Mouse (Mus musculus): ENCODE data around the gene Lrrc75a. TPM values are rescaled to one million over a fixed set of nuclear protein-coding genes. Genes with fewer than 3 reads are reported as not detected.

The Lrrc75a gene
- 11.1 and 11.3 TPM in 2 replicates for polyA plus RNA-seq (2015; fragmentation: Nextera tagmentation; extraction: Ambion mirVana)

- Histone ChIP-seq H3K36me3 (no peaks in the 10 kb centered on the region), H3K4me1 (peaks cover 51% of the 10 kb centered on the region), H3K27ac (replicated peaks) (peak within 1 kb of the TSS; percentile 66), H3K9ac (replicated peaks) (peak within 1 kb of the TSS; percentile 65), H3K9me3 (no peaks in the 10 kb centered on the region), H3K4me2 (replicated peaks) (peak within 1 kb of the TSS; percentile 91), H3K4me3 (peak within 1 kb of the TSS; percentile 82), H3K27me3 (no peaks in the 10 kb centered on the region)
- peak; percentile 48 for ATAC-seq (replicated peaks)
- under 1% methylated on average over 58 of the region's 86 CpGs for WGBS
Observed at GRCm38 (mm10) chr11:62647661-62648590, at the start of gene Lrrc75a. TSS of gene Lrrc75a (minus strand) at chr11:62648523.

- no peaks in the 10 kb centered on the region for H3K27me3 ChIP-seq
- no peak overlapping the region for H3K27ac ChIP-seq (replicated peaks)
- H3K9ac ChIP-seq (replicated peaks), result no peak overlapping the region
- no peaks in the 10 kb centered on the region for H3K36me3 ChIP-seq
- WGBS, result 93% methylated on average over 8 of the region's 8 CpGs
- ATAC-seq (replicated peaks), result no peak
- no peak overlapping the region for H3K4me3 ChIP-seq
- no peaks in the 10 kb centered on the region for H3K9me3 ChIP-seq
- no peaks in the 10 kb centered on the region for H3K4me1 ChIP-seq
- no peak overlapping the region for H3K4me2 ChIP-seq (replicated peaks)
Observed at GRCm38 (mm10) chr11:62695126-62695525, 46.8 kb upstream of the Lrrc75a start.

GRCm38 (mm10) chr11:62693299-62694184 lies 45.2 kb upstream of the Lrrc75a start:
- H3K4me3 ChIP-seq, result no peak overlapping the region
- H3K9me3 ChIP-seq, result no peaks in the 10 kb centered on the region
- H3K27ac ChIP-seq (replicated peaks), result no peak overlapping the region
- no peak overlapping the region for H3K9ac ChIP-seq (replicated peaks)
- WGBS, result 23% methylated on average over 11 of the region's 11 CpGs
- no peaks in the 10 kb centered on the region for H3K4me1 ChIP-seq
- no peaks in the 10 kb centered on the region for H3K36me3 ChIP-seq
- H3K4me2 ChIP-seq (replicated peaks), result no peak overlapping the region
- no peaks in the 10 kb centered on the region for H3K27me3 ChIP-seq
- peak; percentile 87 for ATAC-seq (replicated peaks)

DNA sequence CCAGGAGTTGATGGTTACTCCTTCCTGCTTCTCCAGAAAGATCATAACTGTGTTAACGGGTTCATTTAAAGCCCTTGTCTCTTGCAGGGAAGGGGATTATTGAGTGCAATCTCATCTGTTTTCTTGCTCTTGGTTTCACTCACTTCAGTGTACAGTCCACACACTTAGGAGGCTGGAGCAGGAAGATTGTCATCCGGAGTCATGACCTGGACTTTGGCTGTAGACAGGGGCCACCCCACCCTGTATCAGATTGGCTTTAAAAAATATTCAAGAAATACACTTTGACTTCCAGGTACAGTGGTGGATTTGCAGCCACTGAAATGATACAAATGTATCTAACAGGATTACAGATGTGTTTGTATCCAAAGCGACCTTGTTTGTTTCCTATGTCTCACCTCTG lies 43.3 kb upstream of the Lrrc75a start:
- no peaks in the 10 kb centered on the region for H3K27me3 ChIP-seq
- no peak overlapping the region for H3K4me2 ChIP-seq (replicated peaks)
- H3K27ac ChIP-seq (replicated peaks), result no peak overlapping the region
- ATAC-seq (replicated peaks), result no peak
- H3K9ac ChIP-seq (replicated peaks), result no peak overlapping the region
- no peaks in the 10 kb centered on the region for H3K36me3 ChIP-seq
- no peaks in the 10 kb centered on the region for H3K4me1 ChIP-seq
- no peak overlapping the region for H3K4me3 ChIP-seq
- no peaks in the 10 kb centered on the region for H3K9me3 ChIP-seq
- 92% methylated on average over 3 of the region's 3 CpGs for WGBS

- no peak overlapping the region for H3K4me3 ChIP-seq
- no peaks in the 10 kb centered on the region for H3K36me3 ChIP-seq
- peaks cover 6% of the 10 kb centered on the region; the same call in 1 of the 2 replicates for H3K4me1 ChIP-seq
- no peaks in the 10 kb centered on the region for H3K9me3 ChIP-seq
- no peak overlapping the region for H3K9ac ChIP-seq (replicated peaks)
- H3K4me2 ChIP-seq (replicated peaks), result no peak overlapping the region
- no peak for ATAC-seq (replicated peaks)
- 82% methylated on average over 4 of the region's 4 CpGs for WGBS
- no peak overlapping the region for H3K27ac ChIP-seq (replicated peaks)
- H3K27me3 ChIP-seq, result no peaks in the 10 kb centered on the region
Observed at GRCm38 (mm10) chr11:62679954-62680353, 31.6 kb upstream of the Lrrc75a start.

DNA sequence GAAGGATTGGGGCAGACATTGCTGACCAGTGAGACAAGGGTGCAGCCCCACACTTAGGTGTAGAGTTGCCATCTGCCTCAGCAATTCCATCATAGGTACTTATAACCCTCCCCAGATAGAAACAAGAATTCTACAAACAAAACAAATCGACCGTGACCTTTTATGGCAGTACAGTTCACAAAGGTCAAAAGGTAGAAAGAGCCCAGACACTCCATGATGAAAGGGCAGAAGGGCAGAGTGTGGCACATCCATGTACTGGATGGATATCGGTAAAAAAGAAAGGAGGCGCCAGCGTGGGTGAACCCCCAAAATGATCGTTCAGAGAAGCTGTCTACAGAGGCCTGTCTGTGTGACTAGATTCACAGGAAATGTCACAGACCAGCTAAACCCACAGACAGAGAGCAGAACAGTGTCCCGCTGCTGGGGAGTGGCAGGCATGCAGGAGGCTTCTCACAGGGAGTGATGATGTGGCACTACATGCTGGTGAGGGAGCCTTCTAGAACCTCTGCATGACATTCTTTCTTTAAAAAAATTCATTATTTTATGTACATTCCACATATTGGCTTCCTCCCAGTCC lies 30.5 kb upstream of the Lrrc75a start:
- no peak overlapping the region for H3K9ac ChIP-seq (replicated peaks)
- WGBS, result 93% methylated on average over 7 of the region's 7 CpGs
- no peak overlapping the region for H3K4me3 ChIP-seq
- no peaks in the 10 kb centered on the region for H3K27me3 ChIP-seq
- H3K4me1 ChIP-seq, result peaks cover 6% of the 10 kb centered on the region; the same call in 1 of the 2 replicates
- no peaks in the 10 kb centered on the region for H3K36me3 ChIP-seq
- H3K9me3 ChIP-seq, result no peaks in the 10 kb centered on the region
- no peak for ATAC-seq (replicated peaks)
- H3K4me2 ChIP-seq (replicated peaks), result no peak overlapping the region
- H3K27ac ChIP-seq (replicated peaks), result no peak overlapping the region

- H3K4me1 ChIP-seq, result peaks cover 6% of the 10 kb centered on the region; the same call in 1 of the 2 replicates
- WGBS, result 94% methylated on average over 4 of the region's 4 CpGs
- peak; percentile 41; the same call in 1 of the 2 replicates for ATAC-seq (replicated peaks)
- H3K9ac ChIP-seq (replicated peaks), result no peak overlapping the region
- no peaks in the 10 kb centered on the region for H3K27me3 ChIP-seq
- no peak overlapping the region for H3K4me3 ChIP-seq
- H3K4me2 ChIP-seq (replicated peaks), result no peak overlapping the region
- H3K36me3 ChIP-seq, result no peaks in the 10 kb centered on the region
- no peaks in the 10 kb centered on the region for H3K9me3 ChIP-seq
- H3K27ac ChIP-seq (replicated peaks), result no peak overlapping the region
Observed at GRCm38 (mm10) chr11:62676290-62676596, 27.9 kb upstream of the Lrrc75a start.

- Histone ChIP-seq H3K27ac (replicated peaks) (no peak overlapping the region), H3K4me3 (peak overlapping the region; percentile 23), H3K9me3 (no peaks in the 10 kb centered on the region), H3K36me3 (no peaks in the 10 kb centered on the region), H3K4me2 (replicated peaks) (peak overlapping the region; percentile 43), H3K4me1 (peaks cover 6% of the 10 kb centered on the region; the same call in 1 of the 2 replicates), H3K9ac (replicated peaks) (peak overlapping the region; percentile 48), H3K27me3 (no peaks in the 10 kb centered on the region)
- WGBS, result 15% methylated on average over 17 of the region's 17 CpGs
- peak; percentile 96 for ATAC-seq (replicated peaks)
Observed at GRCm38 (mm10) chr11:62675480-62676289, 27.4 kb upstream of the Lrrc75a start.

DNA sequence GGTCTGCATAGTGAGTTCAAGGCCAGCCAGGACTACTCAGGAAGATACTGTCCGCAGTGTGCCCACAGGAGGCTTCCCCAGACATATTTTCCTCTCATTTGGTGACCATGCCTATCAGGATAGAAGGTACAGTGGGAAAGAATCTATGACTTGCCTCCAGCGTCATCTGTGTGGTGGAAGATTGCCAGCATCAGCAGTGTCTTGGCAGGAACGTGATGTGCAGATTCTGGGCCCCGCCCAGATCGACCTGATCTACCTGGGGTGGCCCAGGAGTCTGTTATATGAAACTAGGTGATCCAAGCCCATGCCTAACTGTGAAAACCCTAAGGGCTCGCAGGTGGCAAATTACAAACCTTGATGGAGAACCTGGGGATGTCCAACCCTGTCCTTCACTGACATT lies 21.7 kb upstream of the Lrrc75a start:
- Histone ChIP-seq H3K4me3 (no peak overlapping the region), H3K36me3 (no peaks in the 10 kb centered on the region), H3K9ac (replicated peaks) (no peak overlapping the region), H3K27ac (replicated peaks) (no peak overlapping the region), H3K4me2 (replicated peaks) (no peak overlapping the region), H3K9me3 (no peaks in the 10 kb centered on the region), H3K27me3 (no peaks in the 10 kb centered on the region), H3K4me1 (peaks cover 8% of the 10 kb centered on the region; the same call in 1 of the 2 replicates)
- ATAC-seq (replicated peaks), result no peak
- WGBS, result 76% methylated on average over 6 of the region's 6 CpGs

GRCm38 (mm10) chr11:62669471-62669870 lies 21.1 kb upstream of the Lrrc75a start:
- WGBS, result 41% methylated on average over 12 of the region's 12 CpGs
- Histone ChIP-seq H3K27me3 (no peaks in the 10 kb centered on the region), H3K4me3 (no peak overlapping the region), H3K9ac (replicated peaks) (no peak overlapping the region), H3K4me1 (peaks cover 8% of the 10 kb centered on the region; the same call in 1 of the 2 replicates), H3K4me2 (replicated peaks) (no peak overlapping the region), H3K9me3 (no peaks in the 10 kb centered on the region), H3K27ac (replicated peaks) (no peak overlapping the region), H3K36me3 (no peaks in the 10 kb centered on the region)
- no peak for ATAC-seq (replicated peaks)

- H3K4me3 ChIP-seq, result no peak overlapping the region
- no peak overlapping the region for H3K27ac ChIP-seq (replicated peaks)
- no peak overlapping the region for H3K4me2 ChIP-seq (replicated peaks)
- no peaks in the 10 kb centered on the region for H3K9me3 ChIP-seq
- H3K27me3 ChIP-seq, result no peaks in the 10 kb centered on the region
- 91% methylated on average over 5 of the region's 5 CpGs for WGBS
- peaks cover 8% of the 10 kb centered on the region; the same call in 1 of the 2 replicates for H3K4me1 ChIP-seq
- no peak overlapping the region for H3K9ac ChIP-seq (replicated peaks)
- no peak for ATAC-seq (replicated peaks)
- no peaks in the 10 kb centered on the region for H3K36me3 ChIP-seq
Observed at GRCm38 (mm10) chr11:62668986-62669385, 20.7 kb upstream of the Lrrc75a start.
